Mouse (Mus musculus) E14TG2a.4 (cell line): ENCODE data around the gene Zfp472.

Source experiments
- CTCF ChIP-seq: conservative IDR thresholded peaks from 2 replicates; pipeline ENCODE4 v1.5.1; 2014; ENCODE audit warnings: low read length
- NANOG ChIP-seq: IDR thresholded peaks from 2 replicates; pipeline ENCODE4 v1.6.1; 2014; ENCODE audit warnings: borderline replicate concordance, low read length, mixed read lengths
- POU5F1 ChIP-seq: IDR thresholded peaks from 2 replicates; pipeline ENCODE4 v1.6.1; 2014; ENCODE audit warnings: low read length, borderline replicate concordance

DNA sequence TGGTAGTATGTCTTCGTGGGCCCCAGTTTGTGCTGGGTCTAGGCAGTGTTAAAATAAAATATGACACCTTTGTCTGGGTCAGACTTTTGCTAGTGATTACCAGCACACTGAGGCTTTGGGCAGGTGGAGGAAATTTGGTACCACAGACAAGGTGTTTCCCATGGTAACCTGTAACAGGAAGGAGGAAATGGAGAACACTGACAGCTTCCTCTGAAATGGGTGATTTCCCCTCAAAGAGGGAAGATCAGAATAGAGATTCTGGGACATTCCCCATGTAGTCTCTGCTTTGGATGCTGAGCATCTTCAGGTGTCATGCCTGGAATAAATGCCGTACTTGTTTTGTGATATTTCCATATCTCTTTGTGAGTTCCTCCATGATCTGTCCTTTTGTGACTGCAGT is 32.9 kb downstream of the Zfp472 start:
- TF ChIP-seq CTCF (no peak), NANOG (no peak), POU5F1 (no peak)
